Mouse (Mus musculus) stomach, adult 2 months (tissue): Measurements from ENCODE around the gene Gh. TPM values are rescaled to one million over a fixed set of nuclear protein-coding genes. Genes with fewer than 3 reads are reported as not detected.

Experiments
- polyA plus RNA-seq: library from polyadenylated mRNA; depleted of rRNA; stranded (reverse); fragments of >200 nt; gene quantifications from 2 replicates; pipeline ENCODE4 v1.2.3, GENCODE M21; 2012; rRNA removed

The Gh gene
- not detected in 2 replicates for polyA plus RNA-seq

DNA sequence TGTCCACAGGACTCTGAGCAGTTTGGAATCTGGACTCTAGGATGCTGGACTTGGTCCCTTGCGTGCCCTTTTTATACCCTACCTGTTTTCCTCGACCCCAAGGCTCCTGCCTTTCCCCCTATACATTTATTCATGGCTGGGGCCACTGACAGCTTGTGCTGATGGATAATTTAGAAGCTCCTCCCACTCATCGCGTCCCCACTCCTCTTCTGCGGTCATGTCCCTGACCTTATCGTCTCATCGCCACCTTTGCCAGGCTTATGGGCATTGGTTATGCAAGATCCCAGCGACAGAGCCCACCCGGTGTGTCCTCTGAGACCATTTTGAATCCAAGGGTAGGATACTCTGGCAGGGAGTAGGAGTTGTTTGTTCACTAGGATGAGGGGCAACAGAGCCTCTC, at the start of gene Gh:
Gene Gh (minus strand): TSS at position 101 of the 400 bp plus-strand sequence.

DNA sequence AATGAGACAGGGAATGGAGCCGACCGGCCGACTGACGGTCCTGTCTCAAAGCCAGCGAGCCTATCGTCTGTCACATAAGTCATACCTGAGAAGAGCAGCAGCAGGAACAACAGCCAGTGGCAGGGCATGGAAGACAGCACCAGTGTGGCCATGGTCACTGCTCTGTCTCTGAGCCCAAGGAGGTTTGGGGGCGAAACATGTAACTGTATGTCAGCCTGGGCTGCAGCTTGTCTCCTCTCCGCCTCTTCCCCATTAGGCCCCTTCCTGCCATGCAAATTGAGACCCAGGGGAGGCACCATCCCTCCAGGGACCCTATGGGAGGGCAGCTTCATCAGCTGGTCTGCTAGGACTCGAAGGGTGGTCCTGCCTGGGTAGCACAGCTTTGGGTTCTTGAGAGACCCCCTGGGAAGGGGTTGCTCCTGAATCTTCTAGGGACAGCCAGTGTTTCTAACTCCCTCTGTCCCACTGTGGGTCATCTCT, 12.7 kb upstream of the Gh start, which contains the start of gene Cd79b:
Gene Cd79b (minus strand): TSS at position 430 of the 480 bp plus-strand sequence.

GRCm38 (mm10) chr11:106276454-106276853, 25.2 kb downstream of the Gh start, which contains the start of gene Tcam1:
Gene Tcam1, plus strand, starts transcription at chr11:106276672.

GRCm38 (mm10) chr11:106272644-106273310, 28.9 kb downstream of the Gh start, which contains the start of gene Smarcd2:
Gene Smarcd2, minus strand, starts transcription at chr11:106272972.

DNA sequence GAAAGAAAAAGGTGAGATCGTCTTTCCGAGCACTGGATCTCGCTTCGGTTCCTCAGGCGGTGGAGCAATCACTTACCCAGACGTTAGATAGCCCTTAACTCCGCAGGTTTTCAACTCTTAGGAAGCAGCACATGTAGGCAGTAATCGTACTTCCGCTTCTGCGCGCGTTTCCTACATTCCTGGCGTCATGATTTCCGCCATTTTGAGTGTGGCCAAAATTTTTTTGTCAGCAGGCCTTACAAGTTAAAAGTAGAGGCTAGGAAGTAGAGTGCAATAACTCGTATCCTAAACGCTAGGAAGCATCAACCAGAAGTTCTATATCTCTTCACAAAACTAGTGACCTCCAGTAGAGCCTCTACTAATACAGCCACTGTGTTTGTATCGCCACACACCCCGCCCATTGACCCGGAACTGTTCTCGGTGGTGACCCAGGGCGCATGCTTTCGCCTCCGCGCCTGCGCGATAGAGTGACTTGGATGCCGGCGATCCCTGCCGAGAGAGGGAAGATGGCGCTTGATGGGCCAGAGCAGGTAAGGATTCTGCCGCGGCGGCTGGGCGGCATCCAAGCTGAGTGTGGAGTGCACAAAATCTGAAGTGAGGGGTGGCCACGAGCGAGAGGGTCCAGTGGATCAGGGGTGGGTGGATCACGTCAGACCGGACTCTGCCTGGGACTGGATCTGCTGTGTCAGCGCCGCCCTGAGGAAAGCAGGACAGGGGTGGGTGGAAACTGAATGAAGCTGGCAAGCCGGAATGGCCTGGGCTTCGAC, 45.8 kb downstream of the Gh start, which contains the start of the genes Ftsj3 and Psmc5:
Gene Ftsj3 (minus strand): TSS at position 395 of the 767 bp plus-strand sequence.
Gene Psmc5 (plus strand): TSS at position 470 of the 767 bp plus-strand sequence.

Other genes starting within 250 kb of the Gh start
- gene Taco1, start 235.8 kb downstream of the Gh start, polyA plus RNA-seq, result 5.4 and 5.7 TPM in 2 replicates
- gene Map3k3, start 217.3 kb downstream of the Gh start, polyA plus RNA-seq, result 6.8 and 9.2 TPM in 2 replicates
- not detected in 2 replicates for gene Gm10840, start 141.0 kb downstream of the Gh start, polyA plus RNA-seq
- gene Limd2, start 141.0 kb downstream of the Gh start, polyA plus RNA-seq, result 7.9 and 9.8 TPM in 2 replicates
- gene Strada, start 99.7 kb downstream of the Gh start, polyA plus RNA-seq, result 7.9 and 8.4 TPM in 2 replicates
- 1.7 and 3.5 TPM in 2 replicates for gene Ccdc47, start 85.5 kb downstream of the Gh start, polyA plus RNA-seq
- 1.8 and 2.2 TPM in 2 replicates for gene Ddx42, start 84.9 kb downstream of the Gh start, polyA plus RNA-seq
- gene Ftsj3, start 45.8 kb downstream of the Gh start, polyA plus RNA-seq, result 4.1 and 4.7 TPM in 2 replicates
- gene Psmc5, start 45.7 kb downstream of the Gh start, polyA plus RNA-seq, result 6.4 and 7.8 TPM in 2 replicates
- gene Smarcd2, start 28.9 kb downstream of the Gh start, polyA plus RNA-seq, result 47.4 and 51.9 TPM in 2 replicates
- 0.02 TPM in 1 of 2 replicates, not detected in the other for gene Tcam1, start 25.2 kb downstream of the Gh start, polyA plus RNA-seq
- gene Cd79b, start 12.9 kb upstream of the Gh start, polyA plus RNA-seq, result 0.47 and 1.0 TPM in 2 replicates
- gene Scn4a, start 51.4 kb upstream of the Gh start, polyA plus RNA-seq, result 0.47 and 0.59 TPM in 2 replicates
- 0.49 and 0.58 TPM in 2 replicates for gene Prr29, start 63.6 kb upstream of the Gh start, polyA plus RNA-seq
- gene Icam2, start 86.2 kb upstream of the Gh start, polyA plus RNA-seq, result 7.3 TPM in 2 replicates
- 12.6 and 30.1 TPM in 2 replicates for gene Ern1, start 186.0 kb upstream of the Gh start, polyA plus RNA-seq